Mouse (Mus musculus): ENCODE results near the gene Ppp1r12b. TPM values are rescaled to one million over a fixed set of nuclear protein-coding genes. Genes with fewer than 3 reads are reported as not detected.

Ppp1r12b gene
- total RNA-seq, 1 experiment = 5.4 TPM

- TF ChIP-seq MAFK (IDR thresholded peaks at IDR 0.05; ENCODE audit: insufficient read depth, low read depth, low read length) (peak; percentile 94), HCFC1 (IDR thresholded peaks at IDR 0.05; ENCODE audit: borderline replicate concordance, insufficient read depth, low read length) (no peak)
Observed at GRCm38 (mm10) chr1:134712781-134713299, 242.9 kb downstream of the Ppp1r12b start.

DNA sequence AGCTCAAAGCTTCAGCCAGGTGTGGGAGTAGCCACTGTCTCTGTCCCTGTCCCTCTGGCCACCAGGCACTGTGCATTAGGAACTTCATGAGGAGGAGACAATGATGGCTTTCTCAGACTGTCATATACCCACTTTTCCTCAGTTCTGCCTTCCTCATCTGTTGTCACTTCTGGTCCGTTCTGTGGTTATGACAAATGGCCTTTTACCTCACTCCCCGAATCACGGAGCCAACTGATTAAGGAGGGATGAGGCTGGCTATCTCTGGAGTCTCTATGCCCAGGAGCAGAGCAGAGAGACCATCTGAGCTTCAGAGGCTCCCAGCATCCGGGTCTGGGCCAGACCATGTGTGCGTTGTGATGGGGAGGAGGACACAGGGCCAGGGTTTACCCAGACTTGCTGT lies 244.1 kb downstream of the Ppp1r12b start:
- H3K27ac ChIP-seq (ENCODE audit: insufficient read depth, low read depth, low read length, poor library complexity, severe bottlenecking) = no peak overlapping the region
- TF ChIP-seq ZNF384 (IDR thresholded peaks at IDR 0.05; ENCODE audit: low read depth, low read length) (no peak), HCFC1 (IDR thresholded peaks at IDR 0.05; ENCODE audit: borderline replicate concordance, insufficient read depth, low read length) (no peak), ZC3H11A (IDR thresholded peaks at IDR 0.05; ENCODE audit: borderline replicate concordance, low read depth, low read length) (no peak), CHD2 (IDR thresholded peaks at IDR 0.05; ENCODE audit: low read depth, low read length) (no peak), MAFK (IDR thresholded peaks at IDR 0.05; ENCODE audit: insufficient read depth, low read depth, low read length) (no peak)

More at GRCm38 (mm10) chr1:134712781-134713299, 242.9 kb downstream of the Ppp1r12b start:
- H3K4me1 ChIP-seq (ENCODE audit: control insufficient read depth in 2 of 2, insufficient read depth in 2 of 2, low read length in 2 of 2, poor library complexity in 1 of 2) = peaks cover 0 to 11% of the 10 kb centered on the region in 2 experiments; a peak in 1 of 4 replicates
- H3K9ac ChIP-seq (ENCODE audit: insufficient read depth, low read depth, low read length, poor library complexity, severe bottlenecking) = no peak overlapping the region
- H3K27ac ChIP-seq (ENCODE audit: insufficient read depth, low read depth, low read length, poor library complexity, severe bottlenecking) = no peak overlapping the region
- H3K4me3 ChIP-seq (ENCODE audit: insufficient read depth in 1 of 2, low read depth in 1 of 2, low read length in 2 of 2, poor library complexity in 1 of 2, severe bottlenecking in 1 of 2) = no peak overlapping the region
- in situ Hi-C loops (cut with MboI; ENCODE audit: low sequenced_read_pairs in 2 of 2, unreplicated experiment in 2 of 2) = no loop called here
- no peak for DNase-seq (ENCODE audit: low read depth, low spot score)
- H3K9me3 ChIP-seq (ENCODE audit: control insufficient read depth, insufficient read depth, low read depth, low read length) = no peaks in the 10 kb centered on the region
- no peaks in the 10 kb centered on the region for H3K36me3 ChIP-seq (ENCODE audit: control insufficient read depth, insufficient read depth, low read length, poor library complexity, severe bottlenecking)

GRCm38 (mm10) chr1:134711061-134711460 lies 244.7 kb downstream of the Ppp1r12b start:
- in situ Hi-C loops (cut with MboI; ENCODE audit: low sequenced_read_pairs in 2 of 2, unreplicated experiment in 2 of 2) = no loop called here
- Histone ChIP-seq H3K4me3 (ENCODE audit: insufficient read depth in 1 of 2, low read depth in 1 of 2, low read length in 2 of 2, poor library complexity in 1 of 2, severe bottlenecking in 1 of 2) (no peak overlapping the region), H3K4me1 (ENCODE audit: control insufficient read depth in 2 of 2, insufficient read depth in 2 of 2, low read length in 2 of 2, poor library complexity in 1 of 2) (peaks cover 0 to 26% of the 10 kb centered on the region in 2 experiments; a peak in 1 of 4 replicates)

More for the DNA sequence above, 244.1 kb downstream of the Ppp1r12b start:
- H3K4me1 ChIP-seq (ENCODE audit: control insufficient read depth in 2 of 2, insufficient read depth in 2 of 2, low read length in 2 of 2, poor library complexity in 1 of 2) = peaks cover 0 to 20% of the 10 kb centered on the region in 2 experiments; a peak in 1 of 4 replicates
- no peak for DNase-seq (ENCODE audit: low read depth, low spot score)
- no peak overlapping the region for H3K4me3 ChIP-seq (ENCODE audit: insufficient read depth in 1 of 2, low read depth in 1 of 2, low read length in 2 of 2, poor library complexity in 1 of 2, severe bottlenecking in 1 of 2)
- H3K36me3 ChIP-seq (ENCODE audit: control insufficient read depth, insufficient read depth, low read length, poor library complexity, severe bottlenecking) = no peaks in the 10 kb centered on the region
- no peak overlapping the region for H3K9ac ChIP-seq (ENCODE audit: insufficient read depth, low read depth, low read length, poor library complexity, severe bottlenecking)
- no peaks in the 10 kb centered on the region for H3K9me3 ChIP-seq (ENCODE audit: control insufficient read depth, insufficient read depth, low read depth, low read length)
- in situ Hi-C loops (cut with MboI; ENCODE audit: low sequenced_read_pairs in 2 of 2, unreplicated experiment in 2 of 2) = no loop called here

GRCm38 (mm10) chr1:134709411-134710306 lies 246.1 kb downstream of the Ppp1r12b start:
- H3K4me3 ChIP-seq (ENCODE audit: insufficient read depth in 1 of 2, low read depth in 1 of 2, low read length in 2 of 2, poor library complexity in 1 of 2, severe bottlenecking in 1 of 2) = peak overlapping the region; percentile 65 to 70; a peak in 3 of 4 replicates
- H3K27ac ChIP-seq (ENCODE audit: insufficient read depth, low read depth, low read length, poor library complexity, severe bottlenecking) = no peak overlapping the region
- peaks cover 3 to 31% of the 10 kb centered on the region in 2 experiments; a peak in 1 of 4 replicates for H3K4me1 ChIP-seq (ENCODE audit: control insufficient read depth in 2 of 2, insufficient read depth in 2 of 2, low read length in 2 of 2, poor library complexity in 1 of 2)
- TF ChIP-seq ZNF384 (IDR thresholded peaks at IDR 0.05; ENCODE audit: low read depth, low read length) (no peak), CHD2 (IDR thresholded peaks at IDR 0.05; ENCODE audit: low read depth, low read length) (no peak), MAFK (IDR thresholded peaks at IDR 0.05; ENCODE audit: insufficient read depth, low read depth, low read length) (no peak), ZC3H11A (IDR thresholded peaks at IDR 0.05; ENCODE audit: borderline replicate concordance, low read depth, low read length) (no peak), HCFC1 (IDR thresholded peaks at IDR 0.05; ENCODE audit: borderline replicate concordance, insufficient read depth, low read length) (no peak)
- peak overlapping the region; percentile 61; the same call in 1 of the 2 replicates for H3K9ac ChIP-seq (ENCODE audit: insufficient read depth, low read depth, low read length, poor library complexity, severe bottlenecking)
- DNase-seq (ENCODE audit: low read depth, low spot score) = no peak
- in situ Hi-C loops (cut with MboI; ENCODE audit: low sequenced_read_pairs in 2 of 2, unreplicated experiment in 2 of 2) = no loop called here
- H3K9me3 ChIP-seq (ENCODE audit: control insufficient read depth, insufficient read depth, low read depth, low read length) = no peaks in the 10 kb centered on the region
- no peaks in the 10 kb centered on the region for H3K36me3 ChIP-seq (ENCODE audit: control insufficient read depth, insufficient read depth, low read length, poor library complexity, severe bottlenecking)

More at GRCm38 (mm10) chr1:134711061-134711460, 244.7 kb downstream of the Ppp1r12b start:
- DNase-seq (ENCODE audit: low read depth, low spot score) = no peak
- H3K9ac ChIP-seq (ENCODE audit: insufficient read depth, low read depth, low read length, poor library complexity, severe bottlenecking) = no peak overlapping the region
- TF ChIP-seq MAFK (IDR thresholded peaks at IDR 0.05; ENCODE audit: insufficient read depth, low read depth, low read length) (no peak), HCFC1 (IDR thresholded peaks at IDR 0.05; ENCODE audit: borderline replicate concordance, insufficient read depth, low read length) (no peak), CHD2 (IDR thresholded peaks at IDR 0.05; ENCODE audit: low read depth, low read length) (no peak), ZNF384 (IDR thresholded peaks at IDR 0.05; ENCODE audit: low read depth, low read length) (no peak), ZC3H11A (IDR thresholded peaks at IDR 0.05; ENCODE audit: borderline replicate concordance, low read depth, low read length) (no peak)
- H3K36me3 ChIP-seq (ENCODE audit: control insufficient read depth, insufficient read depth, low read length, poor library complexity, severe bottlenecking) = no peaks in the 10 kb centered on the region
- no peak overlapping the region for H3K27ac ChIP-seq (ENCODE audit: insufficient read depth, low read depth, low read length, poor library complexity, severe bottlenecking)
- no peaks in the 10 kb centered on the region for H3K9me3 ChIP-seq (ENCODE audit: control insufficient read depth, insufficient read depth, low read depth, low read length)

Data from ES-E14 (cell line).